Mouse (Mus musculus) embryonic fibroblast, embryonic 13.5 days (primary cell): Measurements from ENCODE around the gene Tff1. TPM values are rescaled to one million over a fixed set of nuclear protein-coding genes. Genes with fewer than 3 reads are reported as not detected.

Experiments
- H3K27ac ChIP-seq: 2 replicates; pipeline ENCODE4 v1.5.1; 2012; ENCODE audit warnings: low read length, control low read depth, inconsistent platforms; ENCODE audit not compliant: insufficient read depth
- H3K4me1 ChIP-seq: 2 replicates; pipeline ENCODE4 v1.6.1; 2011; ENCODE audit warnings: low read length; ENCODE audit not compliant: control insufficient read depth, insufficient read depth
- H3K4me3 ChIP-seq: 2 replicates; pipeline ENCODE4 v1.5.1; 2011; ENCODE audit warnings: mild to moderate bottlenecking, control low read depth, low read length; ENCODE audit not compliant: insufficient read depth
- CTCF ChIP-seq: IDR thresholded peaks from 2 replicates; pipeline ENCODE4 v1.5.1; 2011; ENCODE audit warnings: mild to moderate bottlenecking, control low read depth, low read length, moderate library complexity, borderline replicate concordance; ENCODE audit not compliant: insufficient read depth
- POLR2A ChIP-seq: IDR thresholded peaks from 2 replicates; pipeline ENCODE4 v1.6.1; 2011; ENCODE audit warnings: low read depth, mild to moderate bottlenecking, control low read depth, low read length, moderate library complexity
- polyA plus RNA-seq: library from polyadenylated mRNA; stranded (reverse); fragments of >200 nt; gene quantifications from 2 replicates; pipeline ENCODE4 v1.2.4, GENCODE M21; 2011; ENCODE audit warnings: low read depth; ENCODE audit not compliant: missing spikeins, insufficient read length

Gene Tff1
- polyA plus RNA-seq, 1 experiment: not detected

DNA sequence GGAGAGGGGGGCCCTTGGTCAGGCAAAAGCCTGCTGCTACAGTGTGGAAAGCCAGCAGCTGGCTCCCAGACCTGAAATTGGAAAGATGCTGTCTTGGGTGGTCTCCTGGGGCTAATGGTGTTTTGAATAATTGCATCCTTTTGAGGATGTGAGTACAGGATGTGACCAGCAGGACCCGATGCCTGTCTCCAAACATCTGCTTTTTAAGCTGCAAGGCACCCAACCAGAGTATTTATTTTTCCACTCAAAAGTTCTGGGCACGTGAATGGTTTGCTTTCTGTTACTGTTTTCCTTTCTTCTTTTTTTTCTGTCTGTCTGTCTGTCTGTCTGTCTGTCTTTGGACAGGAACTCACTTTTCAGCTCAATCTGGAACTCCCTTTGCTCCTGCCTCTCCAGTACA, 27.6 kb upstream of the Tff1 start:
- H3K4me1 ChIP-seq: no peaks in the 10 kb centered on the region
- H3K27ac ChIP-seq: no peak overlapping the region
- H3K4me3 ChIP-seq: no peak overlapping the region
- TF ChIP-seq CTCF (no peak), POLR2A (no peak)

DNA sequence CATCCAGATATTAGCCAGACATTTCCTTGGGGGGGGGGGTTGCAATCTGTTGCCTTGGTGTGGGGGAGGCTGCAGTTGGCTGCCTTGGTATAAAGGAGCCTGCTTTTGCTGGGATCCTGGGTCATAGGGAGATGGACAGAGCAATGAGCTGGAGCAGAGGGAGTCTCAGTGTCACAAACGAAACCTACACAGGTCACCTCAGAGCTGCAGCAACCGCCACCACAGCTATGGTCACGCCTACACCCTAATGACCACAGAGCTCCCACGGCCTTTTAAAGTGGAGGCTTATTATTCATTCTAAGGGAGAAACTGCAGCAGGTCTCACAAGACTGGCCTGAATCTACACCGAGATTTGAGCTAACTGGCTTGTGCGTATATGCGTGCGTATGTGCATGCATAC, 26.7 kb upstream of the Tff1 start:
- TF ChIP-seq POLR2A: no peak
- no peak for TF ChIP-seq CTCF
- H3K4me3 ChIP-seq: no peak overlapping the region
- H3K4me1 ChIP-seq: no peaks in the 10 kb centered on the region
- H3K27ac ChIP-seq: no peak overlapping the region

DNA sequence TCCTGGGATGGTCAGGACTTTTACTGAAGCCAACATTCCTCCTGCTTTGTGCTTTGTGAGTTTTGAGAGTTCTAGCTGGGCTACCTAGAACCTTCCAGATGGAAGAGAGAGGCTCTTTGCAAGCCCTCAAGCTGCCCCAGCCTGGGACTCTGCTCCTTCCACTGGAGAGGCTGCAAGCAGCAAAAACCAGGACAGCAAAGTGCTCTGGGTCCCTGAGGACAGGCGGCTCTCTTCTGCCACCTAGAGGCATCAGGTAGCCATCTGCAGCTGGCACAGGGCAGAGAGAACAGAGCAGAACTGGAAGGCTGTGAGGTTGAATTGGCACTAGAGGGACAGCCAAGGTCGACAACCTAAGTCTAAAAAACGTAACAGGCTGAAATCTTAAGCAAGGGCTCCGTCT, 22.3 kb upstream of the Tff1 start:
- Histone ChIP-seq H3K4me1 (no peaks in the 10 kb centered on the region), H3K4me3 (no peak overlapping the region), H3K27ac (no peak overlapping the region)
- TF ChIP-seq CTCF: peak; percentile 88
- TF ChIP-seq POLR2A: no peak

DNA sequence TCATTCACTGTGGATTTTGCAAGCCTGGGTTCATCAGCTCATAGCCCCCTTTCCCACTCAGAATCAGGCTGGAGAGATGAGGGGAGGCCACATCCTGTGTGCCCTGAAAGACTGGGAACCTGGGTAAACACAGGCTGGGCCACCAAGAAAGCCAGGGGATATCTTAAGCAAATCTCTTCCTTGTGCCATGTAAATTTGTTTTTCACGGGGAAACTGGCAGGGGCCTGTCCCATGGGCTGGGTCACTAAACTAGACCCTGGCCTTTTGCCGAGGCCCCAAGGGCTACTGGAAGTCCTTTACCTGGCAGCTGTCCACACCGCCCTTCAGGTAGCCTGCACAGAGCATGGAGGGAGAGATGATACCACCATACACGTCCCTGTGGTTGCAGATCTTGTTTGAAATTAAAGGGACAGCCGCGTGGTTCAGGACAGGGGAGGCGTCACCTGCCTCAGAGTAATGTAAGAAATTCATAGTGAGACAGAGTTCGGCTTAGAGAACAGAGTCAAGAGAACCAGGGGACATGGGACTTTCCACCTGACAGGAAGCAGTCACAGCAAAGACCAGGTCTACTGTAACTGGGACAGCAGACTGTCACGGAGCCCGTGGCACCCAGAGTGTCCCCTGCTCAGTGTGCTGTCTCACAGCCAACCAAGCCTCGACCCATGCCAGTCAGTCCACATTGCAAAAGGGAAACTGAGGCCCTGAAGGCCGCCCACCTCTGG, 19.4 kb upstream of the Tff1 start:
- TF ChIP-seq POLR2A: no peak
- no peak for TF ChIP-seq CTCF
- no peaks in the 10 kb centered on the region for H3K4me1 ChIP-seq
- H3K27ac ChIP-seq: no peak overlapping the region
- no peak overlapping the region for H3K4me3 ChIP-seq

DNA sequence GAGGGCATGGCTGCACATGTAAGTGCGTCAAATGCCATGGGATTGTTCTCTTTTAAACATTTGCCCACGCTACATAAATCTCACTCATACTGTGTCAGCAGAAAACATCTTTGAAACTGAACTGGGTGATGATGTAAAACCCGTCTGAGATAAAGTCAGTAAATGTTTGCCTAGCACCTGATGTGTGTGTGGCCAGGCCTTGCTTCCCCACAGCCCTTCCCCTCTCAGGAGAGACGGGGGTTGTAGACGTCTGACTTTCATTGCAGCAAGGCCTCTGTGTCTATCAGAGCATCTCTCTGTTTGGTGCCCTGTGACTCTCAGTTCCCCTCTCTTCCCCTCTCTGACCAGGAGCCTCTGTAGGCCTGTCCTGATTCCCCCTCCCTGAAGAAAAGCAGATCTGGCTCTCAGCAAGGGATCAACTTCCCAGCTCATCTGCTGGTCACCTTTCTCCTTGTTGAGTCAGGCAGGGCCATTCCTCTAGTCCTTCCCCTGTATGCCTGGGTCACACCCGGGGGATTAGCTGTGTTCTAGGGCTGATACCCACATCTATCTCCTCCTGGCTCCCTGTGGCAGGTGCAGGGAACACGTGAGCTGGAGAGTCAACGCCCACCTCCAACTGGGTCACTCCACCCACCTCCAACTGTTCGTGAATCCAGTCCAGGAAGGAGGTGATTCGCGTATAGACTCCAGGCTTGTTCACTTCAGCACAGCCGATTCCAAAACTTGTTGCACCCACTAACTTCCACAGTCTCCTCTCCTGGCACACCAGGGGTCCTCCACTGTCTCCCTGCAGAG, 18.3 kb upstream of the Tff1 start:
- no peak for TF ChIP-seq POLR2A
- H3K4me3 ChIP-seq: no peak overlapping the region
- H3K27ac ChIP-seq: no peak overlapping the region
- no peaks in the 10 kb centered on the region for H3K4me1 ChIP-seq

DNA sequence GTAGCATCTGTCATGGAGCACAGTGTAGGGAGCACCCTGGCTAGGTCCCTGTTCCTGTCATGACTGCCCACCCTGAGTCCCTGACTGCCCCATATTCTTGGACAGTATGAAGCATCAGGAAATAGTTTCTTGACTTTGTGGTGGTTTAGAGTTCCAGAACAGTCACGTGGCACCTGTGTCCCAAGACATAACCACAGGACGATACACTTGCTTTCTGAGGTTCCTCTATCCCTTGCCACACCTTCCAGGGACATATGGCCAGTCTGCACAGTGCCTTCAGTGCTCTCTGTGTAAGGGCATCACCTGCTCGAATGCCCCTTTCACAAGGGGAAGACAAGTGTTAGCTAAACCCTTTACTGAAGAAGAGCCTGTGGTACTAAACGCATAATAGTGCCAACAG, 16.4 kb upstream of the Tff1 start:
- Histone ChIP-seq H3K4me1 (no peaks in the 10 kb centered on the region), H3K27ac (no peak overlapping the region), H3K4me3 (no peak overlapping the region)
- no peak for TF ChIP-seq CTCF
- TF ChIP-seq POLR2A: no peak

DNA sequence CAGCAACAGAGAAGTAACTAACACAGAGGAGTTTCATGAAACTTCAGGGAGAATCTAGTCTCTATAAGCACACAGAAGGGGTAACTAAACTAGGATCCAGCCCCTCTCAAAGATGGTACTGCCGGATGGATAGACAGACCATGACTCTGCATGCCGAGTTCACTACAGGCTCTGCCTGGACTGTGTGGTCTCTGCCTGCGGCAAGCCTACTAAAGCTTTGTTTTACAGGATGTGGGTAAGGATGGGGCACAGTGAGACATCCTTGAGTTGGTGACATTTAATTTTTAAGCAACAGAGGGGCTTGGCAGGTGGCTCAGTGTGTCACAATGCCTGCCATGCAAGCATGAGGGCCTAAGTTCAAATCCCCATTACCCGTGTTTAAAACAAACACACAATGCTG, 11.2 kb upstream of the Tff1 start:
- H3K4me1 ChIP-seq: no peaks in the 10 kb centered on the region
- TF ChIP-seq POLR2A: no peak
- no peak for TF ChIP-seq CTCF
- no peak overlapping the region for H3K27ac ChIP-seq
- no peak overlapping the region for H3K4me3 ChIP-seq

DNA sequence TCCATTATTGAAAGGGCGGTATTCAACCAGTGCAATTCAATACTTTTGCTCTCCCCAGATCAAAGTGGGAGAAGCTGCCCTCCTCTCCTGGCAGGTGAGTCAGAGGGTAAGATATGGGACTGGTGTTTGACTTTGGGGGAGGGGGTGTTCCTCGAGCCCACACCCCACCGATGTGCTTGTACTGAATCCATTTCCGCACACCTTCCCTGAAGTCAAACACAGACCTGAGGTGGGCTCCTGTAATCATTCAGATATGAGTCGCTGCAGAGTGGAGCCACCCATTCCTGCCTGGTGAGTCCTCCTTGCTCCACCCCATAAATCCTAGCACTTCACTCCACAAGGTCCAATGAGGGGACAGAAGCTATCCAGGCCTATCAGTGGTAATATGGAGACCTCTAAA, 4.7 kb upstream of the Tff1 start:
- no peaks in the 10 kb centered on the region for H3K4me1 ChIP-seq

DNA sequence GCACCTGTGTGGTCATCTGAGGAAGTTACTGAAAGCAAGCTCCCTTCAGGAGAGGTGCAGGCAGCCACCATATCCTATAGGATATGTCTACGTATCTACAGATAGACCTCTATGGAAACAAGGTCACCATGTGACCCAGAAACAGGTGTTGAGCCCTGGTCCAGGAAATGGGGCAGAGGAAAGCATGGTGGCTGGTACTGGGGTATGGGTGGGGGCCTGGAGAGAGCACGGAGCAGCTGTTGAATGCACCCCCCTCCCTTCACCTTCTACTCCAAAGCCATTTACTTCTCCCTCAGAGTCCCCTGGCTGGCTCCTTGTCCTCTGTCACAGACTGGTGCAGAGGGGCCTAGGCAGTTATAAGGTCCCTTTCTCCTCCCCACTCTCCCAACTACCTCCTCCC, 1.3 kb downstream of the Tff1 start:
- H3K4me3 ChIP-seq: no peak overlapping the region
- no peak overlapping the region for H3K27ac ChIP-seq
- TF ChIP-seq CTCF (no peak), POLR2A (no peak)
- no peaks in the 10 kb centered on the region for H3K4me1 ChIP-seq

More for the DNA sequence above, 4.7 kb upstream of the Tff1 start:
- no peak for TF ChIP-seq POLR2A
- no peak for TF ChIP-seq CTCF
- Histone ChIP-seq H3K27ac (no peak overlapping the region), H3K4me3 (no peak overlapping the region)

DNA sequence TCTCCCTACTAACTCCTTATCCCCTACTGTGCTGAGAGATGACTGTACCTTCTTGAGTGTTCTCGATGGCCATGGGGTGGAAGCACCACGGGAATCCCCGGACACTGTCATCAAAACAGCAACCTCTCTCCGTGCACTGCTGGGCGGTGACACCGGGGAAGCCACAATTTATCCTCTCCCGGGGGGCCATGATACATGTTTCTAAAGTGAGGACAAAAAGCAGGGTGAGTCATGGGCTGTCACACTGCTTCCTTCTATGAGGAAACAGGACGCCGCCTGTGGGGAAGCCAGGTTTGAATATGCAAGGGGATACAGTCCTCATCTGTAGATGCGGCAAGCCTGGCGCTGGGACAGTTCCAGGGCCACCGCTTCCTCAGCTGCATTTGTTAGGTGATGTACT, 2.5 kb downstream of the Tff1 start:
- TF ChIP-seq CTCF (no peak), POLR2A (no peak)
- Histone ChIP-seq H3K4me1 (no peaks in the 10 kb centered on the region), H3K27ac (no peak overlapping the region), H3K4me3 (no peak overlapping the region)

DNA sequence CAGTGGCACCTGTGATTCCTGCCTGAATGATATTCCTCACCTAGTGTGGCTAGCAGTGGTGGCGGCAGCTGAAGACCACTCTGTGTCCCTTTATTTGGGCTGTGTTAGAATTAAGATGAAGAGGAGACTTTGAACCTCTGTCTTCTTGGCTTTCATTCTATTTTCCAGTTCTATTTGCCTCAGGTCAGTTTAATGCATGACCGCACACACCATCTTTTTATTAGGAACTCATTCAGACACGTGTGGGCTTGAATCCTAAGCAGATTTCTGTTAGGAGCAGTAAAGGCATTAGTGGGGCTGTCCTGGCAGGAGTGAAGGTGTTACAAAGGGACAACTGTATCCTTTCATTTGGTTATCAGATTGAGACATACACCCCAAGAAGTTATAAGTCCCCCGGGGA, 4.8 kb downstream of the Tff1 start:
- no peak for TF ChIP-seq CTCF
- H3K27ac ChIP-seq: no peak overlapping the region
- H3K4me1 ChIP-seq: no peaks in the 10 kb centered on the region

More for the DNA sequence above, 4.8 kb downstream of the Tff1 start:
- H3K4me3 ChIP-seq: no peak overlapping the region
